Mouse (Mus musculus) thymus, adult 2 months (tissue): Measurements from ENCODE around the gene Wdr24. TPM values are rescaled to one million over a fixed set of nuclear protein-coding genes. Genes with fewer than 3 reads are reported as not detected.

Source experiments
- DNase-seq: peaks from one replicate; pipeline ENCODE4 v3.0.0; 2021
- H3K27ac ChIP-seq: fragments of 200-500 bp; 2 replicates; pipeline ENCODE4 v1.5.1; 2012; ENCODE audit warnings: low read length, control low read depth; ENCODE audit not compliant: control insufficient read depth, insufficient read depth
- H3K27me3 ChIP-seq: fragments of 200-500 bp; 2 replicates; pipeline ENCODE4 v1.6.1; 2012; ENCODE audit warnings: mild to moderate bottlenecking, low read length, moderate library complexity, mixed read lengths; ENCODE audit not compliant: control insufficient read depth, insufficient read depth
- H3K36me3 ChIP-seq: fragments of 200-500 bp; 2 replicates; pipeline ENCODE4 v1.6.1; 2012; ENCODE audit warnings: mild to moderate bottlenecking, low read length, moderate library complexity; ENCODE audit not compliant: control insufficient read depth, insufficient read depth
- H3K4me1 ChIP-seq: fragments of 200-500 bp; replicated peaks from 2 replicates; pipeline ENCODE4 v1.6.1; 2012; ENCODE audit warnings: low read length; ENCODE audit not compliant: control insufficient read depth, insufficient read depth
- H3K4me3 ChIP-seq: fragments of 200-500 bp; 2 replicates; pipeline ENCODE4 v1.5.1; 2012; ENCODE audit warnings: mild to moderate bottlenecking, low read length, control low read depth, moderate library complexity; ENCODE audit not compliant: control insufficient read depth, insufficient read depth
- CTCF ChIP-seq: fragments of 200-500 bp; IDR thresholded peaks from 2 replicates; pipeline ENCODE4 v1.5.1; 2012; ENCODE audit warnings: mild to moderate bottlenecking, control low read depth, low read length, moderate library complexity, borderline replicate concordance; ENCODE audit not compliant: control insufficient read depth, poor library complexity, insufficient read depth; ENCODE audit errors: extremely low read depth
- POLR2A ChIP-seq: fragments of 200-500 bp; IDR thresholded peaks from 2 replicates; pipeline ENCODE4 v1.6.1; 2012; ENCODE audit warnings: mild to moderate bottlenecking, low read length, control low read depth, moderate library complexity; ENCODE audit not compliant: control insufficient read depth, poor library complexity, insufficient read depth; ENCODE audit errors: extremely low read depth
- WGBS: fragments of 180-500 bp; shearing (Covaris S2); methylation state at CpG from one replicate; pipeline ENCODE4 v1.1.7; 2018; 5-methylcytosine and 5-hydroxymethylcytosine counted together
- polyA plus RNA-seq: library from polyadenylated mRNA; depleted of rRNA; stranded (reverse); fragments of >200 nt; gene quantifications from 2 replicates; pipeline ENCODE4 v1.2.3, GENCODE M21; 2012

Wdr24 gene
- polyA plus RNA-seq, 1 experiment, result 89.1 TPM

- no peak overlapping the region for H3K4me3 ChIP-seq
- WGBS, result 98% methylated on average over 11 of the region's 11 CpGs
- no peaks in the 10 kb centered on the region for H3K36me3 ChIP-seq
- no peaks in the 10 kb centered on the region for H3K27me3 ChIP-seq
- TF ChIP-seq CTCF (no peak), POLR2A (no peak)
- DNase-seq, result no peak
- H3K4me1 ChIP-seq, result peaks cover 27% of the 10 kb centered on the region
- H3K27ac ChIP-seq, result no peak overlapping the region
These were observed 41.9 kb downstream of the Wdr24 start for GRCm38 (mm10) chr17:25865288-25865687.

GRCm38 (mm10) chr17:25866172-25866571 lies 42.7 kb downstream of the Wdr24 start:
- no peaks in the 10 kb centered on the region for H3K36me3 ChIP-seq
- no peak overlapping the region for H3K27ac ChIP-seq
- no peak for TF ChIP-seq CTCF
- WGBS, result 95% methylated on average over 3 of the region's 3 CpGs
- DNase-seq, result no peak
- H3K4me1 ChIP-seq, result peaks cover 19% of the 10 kb centered on the region
- H3K4me3 ChIP-seq, result no peak overlapping the region
- H3K27me3 ChIP-seq, result no peaks in the 10 kb centered on the region

DNA sequence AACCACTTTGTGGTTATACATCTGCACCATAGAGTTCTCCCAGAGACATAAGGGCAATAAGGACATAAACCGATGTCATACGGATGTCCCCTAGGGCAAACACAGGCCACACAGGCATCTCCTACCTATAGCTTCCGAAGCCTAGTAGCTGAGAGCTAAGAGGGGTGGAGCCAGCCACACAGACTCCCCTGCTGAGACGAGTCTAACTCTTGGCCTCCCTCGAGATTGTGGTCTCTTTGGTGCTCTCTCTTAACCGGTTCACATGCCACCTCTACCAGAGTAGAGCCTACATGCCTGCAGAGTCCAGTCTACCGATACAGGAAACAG lies 44.0 kb downstream of the Wdr24 start:
- no peak overlapping the region for H3K27ac ChIP-seq
- WGBS, result 2% methylated on average over 7 of the region's 7 CpGs
- TF ChIP-seq POLR2A, result no peak
- TF ChIP-seq CTCF, result no peak

GRCm38 (mm10) chr17:25867836-25868600 lies 44.6 kb downstream of the Wdr24 start:
- H3K4me1 ChIP-seq, result peaks cover 14% of the 10 kb centered on the region

More for the DNA sequence above, 44.0 kb downstream of the Wdr24 start:
- no peak overlapping the region for H3K4me3 ChIP-seq
- no peaks in the 10 kb centered on the region for H3K27me3 ChIP-seq
- DNase-seq, result peak; percentile 38
- peaks cover 14% of the 10 kb centered on the region for H3K4me1 ChIP-seq
- no peaks in the 10 kb centered on the region for H3K36me3 ChIP-seq

GRCm38 (mm10) chr17:25868601-25869191 lies 45.3 kb downstream of the Wdr24 start, which contains the start of gene Mcrip2:
Gene Mcrip2 (minus strand): TSS chr17:25868764.
- Histone ChIP-seq H3K4me3 (peak within 1 kb of the TSS; percentile 95), H3K27ac (no peak within 1 kb of the TSS), H3K27me3 (no peaks in the 10 kb centered on the region), H3K4me1 (peaks cover 14% of the 10 kb centered on the region), H3K36me3 (no peaks in the 10 kb centered on the region)
- 2% methylated on average over 24 of the region's 24 CpGs for WGBS
- TF ChIP-seq POLR2A (0 out of 2 replicates have a peak, but pooled peaks have one; percentile 38), CTCF (no peak)
- DNase-seq, result peak; percentile 78

More at GRCm38 (mm10) chr17:25867836-25868600, 44.6 kb downstream of the Wdr24 start:
- TF ChIP-seq CTCF (0 out of 2 replicates have a peak, but pooled peaks have one; percentile 34), POLR2A (no peak)
- no peak for DNase-seq
- Histone ChIP-seq H3K36me3 (no peaks in the 10 kb centered on the region), H3K4me3 (peak overlapping the region; percentile 95), H3K27ac (no peak overlapping the region), H3K27me3 (no peaks in the 10 kb centered on the region)
- WGBS, result 1% methylated on average over 42 of the region's 42 CpGs

DNA sequence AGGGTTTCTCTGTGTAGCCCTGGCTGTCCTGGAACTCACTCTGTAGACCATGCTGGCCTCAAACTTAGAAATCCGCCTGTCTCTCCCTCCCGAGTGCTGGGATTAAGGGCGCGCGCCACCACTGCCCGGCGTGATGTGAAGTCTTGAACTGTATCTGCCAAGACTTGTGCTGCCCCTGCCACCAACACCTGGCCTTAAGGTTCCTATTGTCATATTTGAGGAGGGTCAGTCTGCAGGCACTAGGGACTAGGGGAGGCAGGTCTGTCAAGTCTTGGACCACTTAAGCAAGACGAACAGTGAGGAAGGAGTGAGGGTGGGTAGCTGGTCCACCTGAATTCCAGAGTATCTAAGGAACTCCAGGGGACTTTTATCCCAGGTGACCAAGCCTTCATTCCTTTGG lies 46.1 kb downstream of the Wdr24 start:
- TF ChIP-seq POLR2A (no peak), CTCF (no peak)
- DNase-seq, result no peak
- no peaks in the 10 kb centered on the region for H3K36me3 ChIP-seq
- H3K27me3 ChIP-seq, result no peaks in the 10 kb centered on the region
- no peak overlapping the region for H3K4me3 ChIP-seq
- no peak overlapping the region for H3K27ac ChIP-seq
- 97% methylated on average over 8 of the region's 8 CpGs for WGBS
- H3K4me1 ChIP-seq, result peaks cover 21% of the 10 kb centered on the region
